Comparison of ENCODE assay signal across 13 mouse cellular contexts in the genomic region with DNA sequence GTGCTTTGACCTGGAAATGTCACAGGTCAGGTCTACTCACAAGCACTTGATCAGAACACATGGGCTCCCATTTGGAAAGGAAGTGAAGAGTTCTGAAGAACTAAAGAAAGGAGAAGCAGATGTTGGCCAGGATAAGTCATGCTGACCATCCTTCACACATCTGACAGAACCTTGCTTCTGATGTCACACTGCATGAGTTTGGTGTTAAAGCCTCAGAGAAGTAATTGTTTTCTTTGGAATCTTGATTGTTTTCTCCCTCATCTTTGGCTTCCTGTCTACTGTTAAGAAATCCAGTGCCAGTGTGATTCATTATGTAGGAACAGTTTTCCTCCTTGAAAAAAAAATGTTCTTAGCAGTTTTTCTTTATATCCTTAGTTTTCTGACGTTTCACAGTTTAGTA.
"Had no signal": no experiment of that assay in that cellular context is flagged by ENCODE, and none has a peak within 500 bp of the region (broad histone marks: within the 10 kb centered on the region; RNA-seq: fewer than 3 reads in every experiment).

No protein-coding gene starts in this region.

- DNase-seq: gastrocnemius, postnatal 14 days; gastrocnemius, postnatal 36 days; heart, adult 11 months; heart, adult 2 months; heart, postnatal 10 days; heart, postnatal 4 days; kidney, adult 18-20 months; kidney, adult 8-10 months; kidney, postnatal 10 days; kidney, postnatal 25 days; kidney, postnatal 4 days; liver; liver, embryonic 13.5 days had no signal
